Mouse (Mus musculus) spleen, adult 2 months (tissue): ENCODE results near the gene Ctnna3. TPM values are rescaled to one million over a fixed set of nuclear protein-coding genes. Genes with fewer than 3 reads are reported as not detected.

Source experiments
- DNase-seq, 2 experiments: peaks; one replicate each; pipeline versions ENCODE4 v3.0.0 to v3.0.0-alpha.2; 2012 to 2021; ENCODE audit warnings: low spot score in 2 of 2, low read depth in 1 of 2
- H3K27ac ChIP-seq: fragments of 200-500 bp; 2 replicates; pipeline ENCODE4 v1.5.1; 2012; ENCODE audit warnings: low read length, inconsistent platforms; ENCODE audit not compliant: insufficient read depth
- H3K27me3 ChIP-seq: fragments of 200-500 bp; 2 replicates; pipeline ENCODE4 v1.6.1; 2012; ENCODE audit warnings: mild to moderate bottlenecking, moderate library complexity, low read length, inconsistent platforms; ENCODE audit not compliant: control insufficient read depth, insufficient read depth
- H3K36me3 ChIP-seq: fragments of 200-500 bp; 2 replicates; pipeline ENCODE4 v1.6.1; 2012; ENCODE audit warnings: mild to moderate bottlenecking, low read length, inconsistent platforms; ENCODE audit not compliant: control insufficient read depth, insufficient read depth
- H3K4me1 ChIP-seq: fragments of 200-500 bp; 2 replicates; pipeline ENCODE4 v1.6.1; 2011; ENCODE audit warnings: inconsistent platforms; ENCODE audit not compliant: control insufficient read depth, insufficient read depth, insufficient read length
- H3K4me3 ChIP-seq: fragments of 200-500 bp; 2 replicates; pipeline ENCODE4 v1.5.1; 2011; ENCODE audit warnings: mild to moderate bottlenecking, inconsistent platforms; ENCODE audit not compliant: insufficient read depth, insufficient read length; ENCODE audit errors: extremely low read depth
- CTCF ChIP-seq: fragments of 200-500 bp; IDR thresholded peaks from 2 replicates; pipeline ENCODE4 v1.5.1; 2011; ENCODE audit warnings: mild to moderate bottlenecking, inconsistent platforms; ENCODE audit not compliant: insufficient read depth, insufficient read length, insufficient replicate concordance; ENCODE audit errors: extremely low read depth
- POLR2A ChIP-seq: fragments of 200-500 bp; IDR thresholded peaks from 2 replicates; pipeline ENCODE4 v1.6.1; 2011; ENCODE audit warnings: low read depth, low read length, inconsistent platforms
- WGBS: fragments of 180-500 bp; shearing (Covaris S2); methylation state at CpG from one replicate; pipeline ENCODE4 v1.1.7; 2018; 5-methylcytosine and 5-hydroxymethylcytosine counted together
- polyA plus RNA-seq: library from polyadenylated mRNA; depleted of rRNA; stranded (reverse); fragments of >200 nt; gene quantifications from 2 replicates; pipeline ENCODE4 v1.2.3, GENCODE M21; 2012

Gene Ctnna3
- polyA plus RNA-seq, 1 experiment, result 0.07 TPM

DNA sequence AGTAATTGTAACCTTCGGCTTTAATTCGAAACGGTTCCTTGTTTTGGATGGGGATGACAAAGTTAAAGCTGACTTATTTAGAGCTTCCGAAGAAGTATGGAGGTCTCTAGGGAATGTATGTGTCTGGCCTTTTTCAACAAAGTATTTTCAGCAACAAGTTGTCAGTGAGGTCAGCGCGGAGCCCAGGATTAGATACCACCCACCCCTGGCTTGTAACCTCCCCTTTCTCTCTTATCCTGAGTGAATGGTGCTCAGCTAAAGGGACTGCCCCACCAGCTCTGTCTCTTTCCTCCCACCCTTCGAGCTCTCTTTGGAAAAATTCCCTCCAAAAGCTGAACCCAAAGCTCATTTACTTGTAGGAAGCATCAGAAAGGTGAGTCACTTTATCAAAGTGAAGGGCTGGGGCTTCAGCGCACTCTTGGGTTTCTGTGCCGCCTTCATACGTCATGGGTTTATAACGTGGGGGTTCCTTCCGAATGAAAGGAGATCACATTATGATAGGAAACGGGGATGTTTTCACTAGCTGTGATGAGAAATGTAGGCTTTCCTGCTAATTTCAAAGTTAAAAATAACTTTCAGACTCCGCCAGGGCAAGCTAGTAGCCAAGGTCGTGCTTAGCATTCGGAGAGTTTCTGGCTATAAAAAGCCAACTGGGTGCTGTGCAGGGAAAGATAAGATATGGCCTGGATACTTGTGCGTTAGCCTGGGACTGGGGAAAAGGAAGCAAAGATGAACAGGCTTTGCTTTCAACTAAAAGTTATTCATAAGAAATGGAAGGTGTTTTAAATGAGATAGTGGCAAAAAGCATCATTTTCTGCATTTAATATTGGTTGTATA lies 27.6 kb downstream of the Ctnna3 start:
- no peaks in the 10 kb centered on the region for H3K36me3 ChIP-seq
- H3K4me3 ChIP-seq, result no peak overlapping the region
- DNase-seq, result no peak
- TF ChIP-seq CTCF (no peak), POLR2A (no peak)
- H3K27ac ChIP-seq, result no peak overlapping the region
- no peaks in the 10 kb centered on the region for H3K4me1 ChIP-seq
- H3K27me3 ChIP-seq, result no peaks in the 10 kb centered on the region
- WGBS, result 80% methylated on average over 17 of the region's 17 CpGs

DNA sequence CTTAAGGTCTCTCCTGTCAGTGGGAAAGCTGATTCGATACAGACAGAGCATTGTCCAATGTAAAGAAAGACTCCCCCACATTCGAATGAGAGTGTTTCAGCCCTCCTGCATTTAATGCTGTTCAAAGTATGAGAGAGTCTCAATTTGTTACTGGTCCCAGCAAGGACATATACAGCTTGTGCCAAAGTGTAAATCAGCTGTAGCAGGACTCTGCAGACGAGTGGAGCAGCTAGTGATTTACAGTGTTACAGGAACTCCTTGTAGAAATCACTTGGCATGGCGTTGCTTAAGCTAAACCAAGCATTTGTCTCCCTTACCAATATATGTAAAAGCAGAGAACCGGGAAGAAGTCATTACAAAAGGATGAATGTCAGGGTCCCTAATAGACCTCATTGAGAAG lies 31.0 kb downstream of the Ctnna3 start:
- WGBS, result 71% methylated on average over 5 of the region's 5 CpGs

DNA sequence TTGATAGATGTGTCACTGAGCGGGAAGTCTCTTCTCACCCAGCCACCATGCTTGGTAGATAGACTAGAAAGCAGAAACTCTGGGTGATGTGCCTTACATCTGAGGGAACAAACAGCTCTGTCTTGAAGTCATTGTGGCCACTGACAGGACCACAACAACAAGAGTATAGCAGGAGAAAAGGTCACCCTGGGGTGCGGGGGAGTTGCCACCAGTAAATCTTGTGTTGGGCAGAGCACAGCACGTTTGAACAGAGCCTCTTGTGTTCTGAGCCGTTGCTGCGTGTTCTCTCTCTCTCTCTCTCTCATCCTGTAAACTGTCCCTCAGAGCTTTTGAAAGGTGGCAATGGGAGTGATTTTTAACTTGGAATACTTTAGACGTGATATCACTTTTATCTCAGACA lies 42.6 kb downstream of the Ctnna3 start:
- 85% methylated on average over 6 of the region's 6 CpGs for WGBS
- Histone ChIP-seq H3K27ac (no peak overlapping the region), H3K27me3 (no peaks in the 10 kb centered on the region), H3K36me3 (no peaks in the 10 kb centered on the region), H3K4me1 (no peaks in the 10 kb centered on the region), H3K4me3 (no peak overlapping the region)
- DNase-seq, result no peak
- no peak for TF ChIP-seq POLR2A

More for the DNA sequence above, 31.0 kb downstream of the Ctnna3 start:
- H3K4me1 ChIP-seq, result no peaks in the 10 kb centered on the region
- no peak for DNase-seq
- H3K36me3 ChIP-seq, result no peaks in the 10 kb centered on the region
- TF ChIP-seq CTCF, result no peak
- TF ChIP-seq POLR2A, result no peak
- H3K27me3 ChIP-seq, result no peaks in the 10 kb centered on the region
- no peak overlapping the region for H3K27ac ChIP-seq
- no peak overlapping the region for H3K4me3 ChIP-seq

DNA sequence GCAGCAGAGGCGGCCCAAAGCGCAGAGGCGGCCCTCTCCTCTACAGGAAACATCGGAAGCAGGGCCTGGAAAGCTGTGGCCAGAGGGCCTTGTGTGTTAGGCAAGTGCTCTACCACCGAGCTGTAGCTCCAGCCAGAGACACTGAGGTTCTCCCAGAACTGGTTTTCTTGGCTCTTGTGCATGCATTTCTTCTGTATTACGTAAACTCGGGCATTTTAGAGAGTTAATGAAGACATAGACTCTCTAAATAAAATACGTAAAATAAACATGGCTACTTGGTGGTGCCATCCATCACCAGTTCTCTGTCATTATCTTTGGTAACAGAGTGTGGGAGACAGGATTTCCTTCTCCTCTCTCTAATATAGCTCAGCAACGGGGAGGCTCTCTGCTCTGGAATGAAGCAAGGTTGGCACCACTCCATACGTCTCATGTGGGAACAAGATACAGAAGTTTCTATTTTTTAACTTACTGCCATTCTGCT lies 46.3 kb downstream of the Ctnna3 start:
- H3K27me3 ChIP-seq, result no peaks in the 10 kb centered on the region
- no peaks in the 10 kb centered on the region for H3K36me3 ChIP-seq
- no peak overlapping the region for H3K27ac ChIP-seq
- 55% methylated on average over 10 of the region's 10 CpGs for WGBS
- no peaks in the 10 kb centered on the region for H3K4me1 ChIP-seq
- TF ChIP-seq POLR2A, result no peak
- TF ChIP-seq CTCF, result no peak
- no peak overlapping the region for H3K4me3 ChIP-seq
- DNase-seq, result no peak

DNA sequence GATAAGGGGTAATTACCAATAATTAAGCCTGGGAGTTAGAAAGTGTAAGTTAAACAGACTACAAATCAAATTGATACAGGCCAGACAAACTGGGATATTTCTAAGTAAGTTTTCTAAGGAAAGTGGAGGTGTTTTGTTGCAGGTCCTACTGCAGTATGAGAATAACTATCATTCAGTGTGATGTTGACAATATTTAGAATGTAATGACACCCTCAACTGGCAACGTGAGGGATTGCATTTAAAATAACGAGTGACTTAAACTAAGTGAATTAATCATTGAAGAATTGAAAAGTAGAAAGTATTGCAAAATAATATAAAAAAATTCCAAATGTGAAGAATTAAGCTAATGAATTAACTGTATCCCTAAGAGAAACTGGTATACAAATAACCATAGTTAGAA lies 49.0 kb downstream of the Ctnna3 start:
- no peaks in the 10 kb centered on the region for H3K36me3 ChIP-seq
- H3K27ac ChIP-seq, result no peak overlapping the region
- no peak for DNase-seq
- no peak overlapping the region for H3K4me3 ChIP-seq
- 31% methylated on average over 2 of the region's 2 CpGs for WGBS
- no peaks in the 10 kb centered on the region for H3K4me1 ChIP-seq
- TF ChIP-seq CTCF, result no peak
- no peak for TF ChIP-seq POLR2A
- no peaks in the 10 kb centered on the region for H3K27me3 ChIP-seq

DNA sequence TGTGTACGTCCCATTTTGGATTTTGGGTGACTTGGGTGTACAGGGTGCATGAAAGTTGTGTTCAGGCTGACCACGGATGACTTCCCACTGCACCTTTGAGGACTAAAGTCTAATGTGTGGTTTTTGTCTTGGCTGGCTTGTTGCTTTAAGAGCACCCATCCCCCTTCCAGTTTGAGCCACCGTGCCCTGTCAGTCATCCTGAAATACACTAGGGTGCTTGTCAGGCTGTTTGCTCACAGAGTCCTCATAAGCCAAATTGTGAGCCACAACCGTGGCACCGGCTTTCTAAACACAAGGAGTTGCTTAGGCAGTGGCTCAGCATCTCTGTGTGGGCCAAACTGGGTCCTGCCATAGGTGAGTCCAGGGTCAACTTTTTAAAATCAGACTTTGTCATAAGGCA lies 50.2 kb downstream of the Ctnna3 start:
- DNase-seq, result no peak
- Histone ChIP-seq H3K4me1 (no peaks in the 10 kb centered on the region), H3K36me3 (no peaks in the 10 kb centered on the region), H3K27me3 (no peaks in the 10 kb centered on the region), H3K27ac (no peak overlapping the region), H3K4me3 (no peak overlapping the region)
- 41% methylated on average over 5 of the region's 5 CpGs for WGBS
- TF ChIP-seq CTCF, result no peak
- TF ChIP-seq POLR2A, result no peak

DNA sequence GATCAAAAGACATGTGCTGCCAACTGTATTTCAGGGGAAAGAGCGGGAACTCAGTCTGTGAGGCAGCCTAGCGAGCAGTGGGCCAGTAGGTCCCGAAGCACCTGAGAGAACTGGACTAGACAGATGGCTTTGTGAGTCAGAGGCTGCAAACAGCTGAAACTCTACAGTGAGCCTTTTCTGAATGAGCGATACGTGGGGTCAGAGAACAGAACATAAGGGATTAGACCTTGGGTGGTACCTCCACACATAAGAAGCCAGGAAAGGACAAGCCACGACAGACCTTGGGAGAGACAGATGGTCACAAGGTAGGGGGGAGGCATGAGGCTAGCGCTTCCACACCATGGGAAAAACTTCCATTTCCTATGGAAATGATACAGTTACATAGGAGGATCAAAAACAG lies 58.4 kb downstream of the Ctnna3 start:
- 87% methylated on average over 7 of the region's 7 CpGs for WGBS
- TF ChIP-seq POLR2A (no peak), CTCF (no peak)
- no peaks in the 10 kb centered on the region for H3K4me1 ChIP-seq

More for the DNA sequence above, 58.4 kb downstream of the Ctnna3 start:
- H3K36me3 ChIP-seq, result no peaks in the 10 kb centered on the region
- H3K27ac ChIP-seq, result no peak overlapping the region
- no peak overlapping the region for H3K4me3 ChIP-seq
- DNase-seq, result no peak
- H3K27me3 ChIP-seq, result no peaks in the 10 kb centered on the region
